Comparison of ENCODE assay signal across 9 mouse cellular contexts in the genomic region with DNA sequence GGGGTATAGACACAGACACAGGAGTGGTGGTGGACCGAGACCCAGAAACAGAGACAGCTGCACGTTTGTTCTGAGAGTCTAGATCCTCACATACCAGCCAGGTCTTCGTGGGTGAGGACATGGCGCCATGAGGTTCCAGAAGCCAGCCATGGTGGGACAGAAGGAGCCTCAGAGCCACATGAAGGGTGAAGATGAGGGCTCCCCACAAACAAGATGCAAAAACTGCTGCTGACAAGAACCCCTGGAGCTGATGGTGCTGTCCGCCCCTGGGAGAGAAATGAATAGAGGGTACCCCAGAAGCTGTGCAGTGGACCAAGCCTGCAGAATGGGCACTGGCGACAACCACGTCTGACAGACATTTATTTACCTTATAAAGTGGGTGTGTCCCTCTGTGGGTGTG. TPM values are rescaled to one million over a fixed set of nuclear protein-coding genes. Genes with fewer than 3 reads are reported as not detected.
DNase-seq lines count a peak whose midpoint lies in the region; ATAC-seq and TF ChIP-seq lines count a peak whose summit lies in the region.
"Had no signal": no experiment of that assay in that cellular context is flagged by ENCODE, and none has a peak within 500 bp of the region (broad histone marks: within the 10 kb centered on the region; RNA-seq: fewer than 3 reads in every experiment).

No protein-coding gene starts in this region.

- H3K4me3 ChIP-seq in heart, embryonic 12.5 days, result peak overlapping the region; percentile 59
- peak overlapping the region; percentile 59; the same call in 1 of the 2 replicates for H3K4me3 ChIP-seq in brown adipose tissue, adult 24 weeks (ENCODE audit: insufficient read depth, low read depth, low read length)
- H3K4me3 ChIP-seq in hindbrain, embryonic 12.5 days, result peak overlapping the region; percentile 37
- H3K4me3 ChIP-seq in liver, postnatal 0 days (ENCODE audit: low read depth, low read length), result no peak overlapping the region

- TF ChIP-seq EP300 in liver, postnatal 0 days (IDR thresholded peaks at IDR 0.05; ENCODE audit: low read depth), result no peak

- H3K4me2 ChIP-seq in heart, embryonic 12.5 days, result peak overlapping the region; percentile 83
- peak overlapping the region; percentile 80 for H3K4me2 ChIP-seq in hindbrain, embryonic 12.5 days (replicated peaks)
- H3K4me2 ChIP-seq in liver, postnatal 0 days (ENCODE audit: low read depth, low read length), result peak overlapping the region; percentile 89; the same call in 1 of the 2 replicates

- peaks cover 17% of the 10 kb centered on the region for H3K36me3 ChIP-seq in heart, embryonic 12.5 days
- H3K36me3 ChIP-seq in hindbrain, embryonic 12.5 days, result peaks cover 20% of the 10 kb centered on the region
- no peaks in the 10 kb centered on the region for H3K36me3 ChIP-seq in liver, postnatal 0 days (replicated peaks; ENCODE audit: insufficient read depth, low read length)

- H3K27ac ChIP-seq in heart, embryonic 12.5 days (ENCODE audit: poor library complexity, severe bottlenecking), result no peak overlapping the region
- H3K27ac ChIP-seq in brown adipose tissue, adult 24 weeks (replicated peaks; ENCODE audit: low read depth, low read length), result no peak overlapping the region
- H3K27ac ChIP-seq in hindbrain, embryonic 12.5 days, result peak overlapping the region; percentile 62
- no peak overlapping the region for H3K27ac ChIP-seq in liver, postnatal 0 days (ENCODE audit: low read depth)

- ATAC-seq in heart, embryonic 12.5 days (ENCODE audit: insufficient number of reproducible peaks, low FRiP score), result no peak
- ATAC-seq in hindbrain, embryonic 12.5 days (ENCODE audit: low FRiP score), result no peak
- ATAC-seq in liver, postnatal 0 days, result no peak
- ATAC-seq in inflammation-experienced regulatory T-cells, adult 6 months, result no peak
- ATAC-seq in granulocyte monocyte progenitor cell, adult 5-6 weeks (replicated peaks; ENCODE audit: poor library complexity, severe bottlenecking), result no peak

- no peak for TF ChIP-seq CTCF in liver, postnatal 0 days (IDR thresholded peaks at IDR 0.05; ENCODE audit: low read depth)

- H3K9me3 ChIP-seq in heart, embryonic 12.5 days (replicated peaks), result no peaks in the 10 kb centered on the region
- H3K9me3 ChIP-seq in hindbrain, embryonic 12.5 days (replicated peaks), result no peaks in the 10 kb centered on the region
- no peaks in the 10 kb centered on the region for H3K9me3 ChIP-seq in liver, postnatal 0 days (ENCODE audit: low read length)

- 70% methylated on average over 7 of the region's 7 CpGs for WGBS in heart, embryonic 12.5 days
- WGBS in hindbrain, embryonic 12.5 days, result 75% methylated on average over 7 of the region's 7 CpGs
- WGBS in liver, postnatal 0 days (ENCODE audit: insufficient replicate concordance), result 66% methylated on average over 7 of the region's 7 CpGs

- intact Hi-C loops in heart, postnatal 36 days (cut with DNase I), result no loop called here

- no peaks in the 10 kb centered on the region for H3K27me3 ChIP-seq in heart, embryonic 12.5 days (replicated peaks)
- no peaks in the 10 kb centered on the region for H3K27me3 ChIP-seq in hindbrain, embryonic 12.5 days
- H3K27me3 ChIP-seq in liver, postnatal 0 days (ENCODE audit: insufficient read depth, low read length), result peaks cover 3% of the 10 kb centered on the region; the same call in 1 of the 2 replicates

- no peak for DNase-seq in heart, postnatal 36 days
- no peak for DNase-seq in liver, postnatal 0 days
- DNase-seq in adrenal gland, postnatal 25 days, result no peak

- peak overlapping the region; percentile 68; the same call in 1 of the 2 replicates for H3K9ac ChIP-seq in heart, embryonic 12.5 days
- peak overlapping the region; percentile 72 for H3K9ac ChIP-seq in hindbrain, embryonic 12.5 days
- no peak overlapping the region for H3K9ac ChIP-seq in liver, postnatal 0 days (replicated peaks)

- peaks cover 31% of the 10 kb centered on the region for H3K4me1 ChIP-seq in heart, embryonic 12.5 days (replicated peaks)
- no peaks in the 10 kb centered on the region for H3K4me1 ChIP-seq in brown adipose tissue, adult 24 weeks (ENCODE audit: control insufficient read depth, insufficient read depth, insufficient read length, low read length)
- H3K4me1 ChIP-seq in hindbrain, embryonic 12.5 days, result peaks cover 32% of the 10 kb centered on the region
- H3K4me1 ChIP-seq in liver, postnatal 0 days (ENCODE audit: insufficient read depth), result peaks cover 15% of the 10 kb centered on the region

RNA-seq across cellular contexts. Expression of a gene that starts 3.5 kb away (rescaled TPM):
- polyA plus RNA-seq in heart, embryonic 12.5 days (2016; fragmentation: Nextera tagmentation; extraction: Ambion mirVana), result 10.7 and 11.5 TPM in 2 replicates
- total RNA-seq in heart, postnatal 36 days (2021), result 1 to 10 TPM; 1.4 to 2.1 TPM
- polyA plus RNA-seq in brown adipose tissue, adult 24 weeks (2012; ENCODE audit: insufficient read depth, insufficient read length, missing spikeins), result 0.58 and 0.75 TPM in 2 replicates
- 42.8 and 44.2 TPM in 2 replicates for polyA plus RNA-seq in hindbrain, embryonic 12.5 days (2016; fragmentation: Nextera tagmentation; extraction: Ambion mirVana)
- 0.98 and 1.1 TPM in 2 replicates for polyA plus RNA-seq in liver, postnatal 0 days (2015; fragmentation: Nextera tagmentation; extraction: Ambion mirVana)
- 1 to 10 TPM in 2 of 3 experiments, under 1 TPM in 1; 0.23 to 1.9 (median 1.5) TPM for polyA plus RNA-seq in inflammation-experienced regulatory T-cells, adult 6 months (2017; shearing (Covaris generic))
- total RNA-seq in adrenal gland, postnatal 25 days (2021), result 13.3 and 16.5 TPM in 2 replicates
- total RNA-seq in granulocyte monocyte progenitor cell, adult 5-6 weeks (2014; fragmentation: Nextera tagmentation), result not detected in 2 replicates
- not detected in 2 replicates for total RNA-seq in granulocyte monocyte progenitor cell, adult 5-6 weeks (2017)

RNA-seq across cellular contexts. Expression of a gene that starts 15.2 kb away (rescaled TPM):
- 377 and 394 TPM in 2 replicates for polyA plus RNA-seq in heart, embryonic 12.5 days (2016; fragmentation: Nextera tagmentation; extraction: Ambion mirVana)
- total RNA-seq in heart, postnatal 36 days (2021), result 100 to 1,000 TPM; 104 to 107 TPM
- polyA plus RNA-seq in brown adipose tissue, adult 24 weeks (2012; ENCODE audit: insufficient read depth, insufficient read length, missing spikeins), result 47.1 and 73.7 TPM in 2 replicates
- polyA plus RNA-seq in hindbrain, embryonic 12.5 days (2016; fragmentation: Nextera tagmentation; extraction: Ambion mirVana), result 551 and 566 TPM in 2 replicates
- 73.2 and 76.8 TPM in 2 replicates for polyA plus RNA-seq in liver, postnatal 0 days (2015; fragmentation: Nextera tagmentation; extraction: Ambion mirVana)
- 10 to 100 TPM; 37.3 to 84.6 (median 70.6) TPM for polyA plus RNA-seq in inflammation-experienced regulatory T-cells, adult 6 months (2017; shearing (Covaris generic))
- total RNA-seq in adrenal gland, postnatal 25 days (2021), result 177 and 221 TPM in 2 replicates
- 104 and 115 TPM in 2 replicates for total RNA-seq in granulocyte monocyte progenitor cell, adult 5-6 weeks (2014; fragmentation: Nextera tagmentation)
- 138 and 190 TPM in 2 replicates for total RNA-seq in granulocyte monocyte progenitor cell, adult 5-6 weeks (2017)

RNA-seq across cellular contexts. Expression of a gene that starts 26.3 kb away (rescaled TPM):
- polyA plus RNA-seq in heart, embryonic 12.5 days (2016; fragmentation: Nextera tagmentation; extraction: Ambion mirVana), result 59.5 and 60.8 TPM in 2 replicates
- 10 to 100 TPM; 27.3 to 31.7 TPM for total RNA-seq in heart, postnatal 36 days (2021)
- 40.8 and 41.4 TPM in 2 replicates for polyA plus RNA-seq in brown adipose tissue, adult 24 weeks (2012; ENCODE audit: insufficient read depth, insufficient read length, missing spikeins)
- polyA plus RNA-seq in hindbrain, embryonic 12.5 days (2016; fragmentation: Nextera tagmentation; extraction: Ambion mirVana), result 62.7 and 74.3 TPM in 2 replicates
- 35.9 and 38.0 TPM in 2 replicates for polyA plus RNA-seq in liver, postnatal 0 days (2015; fragmentation: Nextera tagmentation; extraction: Ambion mirVana)
- 100 to 1,000 TPM in 2 of 3 experiments, 10 to 100 TPM in 1; 83.6 to 119 (median 115) TPM for polyA plus RNA-seq in inflammation-experienced regulatory T-cells, adult 6 months (2017; shearing (Covaris generic))
- 138 and 151 TPM in 2 replicates for total RNA-seq in adrenal gland, postnatal 25 days (2021)
- total RNA-seq in granulocyte monocyte progenitor cell, adult 5-6 weeks (2014; fragmentation: Nextera tagmentation), result 76.6 and 105 TPM in 2 replicates
- total RNA-seq in granulocyte monocyte progenitor cell, adult 5-6 weeks (2017), result 87.5 and 88.9 TPM in 2 replicates

RNA-seq across cellular contexts. Expression of a gene that starts 27.4 kb away (rescaled TPM):
- polyA plus RNA-seq in heart, embryonic 12.5 days (2016; fragmentation: Nextera tagmentation; extraction: Ambion mirVana), result 42.1 and 42.5 TPM in 2 replicates
- total RNA-seq in heart, postnatal 36 days (2021), result 10 to 100 TPM; 10.2 to 11.2 TPM
- 8.9 and 9.1 TPM in 2 replicates for polyA plus RNA-seq in brown adipose tissue, adult 24 weeks (2012; ENCODE audit: insufficient read depth, insufficient read length, missing spikeins)
- polyA plus RNA-seq in hindbrain, embryonic 12.5 days (2016; fragmentation: Nextera tagmentation; extraction: Ambion mirVana), result 46.7 and 46.8 TPM in 2 replicates
- polyA plus RNA-seq in liver, postnatal 0 days (2015; fragmentation: Nextera tagmentation; extraction: Ambion mirVana), result 11.7 and 13.1 TPM in 2 replicates
- polyA plus RNA-seq in inflammation-experienced regulatory T-cells, adult 6 months (2017; shearing (Covaris generic)), result 10 to 100 TPM; 21.0 to 29.3 (median 26.6) TPM
- total RNA-seq in adrenal gland, postnatal 25 days (2021), result 18.7 and 24.4 TPM in 2 replicates
- total RNA-seq in granulocyte monocyte progenitor cell, adult 5-6 weeks (2014; fragmentation: Nextera tagmentation), result 19.4 and 57.9 TPM in 2 replicates
- total RNA-seq in granulocyte monocyte progenitor cell, adult 5-6 weeks (2017), result 18.4 and 32.9 TPM in 2 replicates

RNA-seq across cellular contexts. Expression of a gene that starts 28.1 kb away (rescaled TPM):
- polyA plus RNA-seq in heart, embryonic 12.5 days (2016; fragmentation: Nextera tagmentation; extraction: Ambion mirVana), result 0.19 TPM in 1 of 2 replicates, not detected in the other
- total RNA-seq in heart, postnatal 36 days (2021), result not detected
- polyA plus RNA-seq in brown adipose tissue, adult 24 weeks (2012; ENCODE audit: insufficient read depth, insufficient read length, missing spikeins), result not detected in 2 replicates
- polyA plus RNA-seq in hindbrain, embryonic 12.5 days (2016; fragmentation: Nextera tagmentation; extraction: Ambion mirVana), result not detected in 2 replicates
- polyA plus RNA-seq in liver, postnatal 0 days (2015; fragmentation: Nextera tagmentation; extraction: Ambion mirVana), result 0.06 TPM in 1 of 2 replicates, not detected in the other
- polyA plus RNA-seq in inflammation-experienced regulatory T-cells, adult 6 months (2017; shearing (Covaris generic)), result not detected
- total RNA-seq in adrenal gland, postnatal 25 days (2021), result not detected in 2 replicates
- not detected in 2 replicates for total RNA-seq in granulocyte monocyte progenitor cell, adult 5-6 weeks (2014; fragmentation: Nextera tagmentation)
- total RNA-seq in granulocyte monocyte progenitor cell, adult 5-6 weeks (2017), result 0.17 TPM in 1 of 2 replicates, not detected in the other
- total RNA-seq: common myeloid progenitor, adult 5-6 weeks had no signal
